Mouse (Mus musculus) MEL (cell line): Measurements from ENCODE around the gene Slc35b2. TPM values are rescaled to one million over a fixed set of nuclear protein-coding genes. Genes with fewer than 3 reads are reported as not detected.

Experiments used
- DNase-seq: peaks from one replicate; pipeline ENCODE4 v3.0.0; 2011; ENCODE audit warnings: low read depth, low spot score
- H3K27ac ChIP-seq: 2 replicates; pipeline ENCODE4 v1.5.1; 2012; ENCODE audit warnings: low read depth, mild to moderate bottlenecking, control low read depth, low read length, moderate library complexity; ENCODE audit not compliant: control insufficient read depth
- H3K27me3 ChIP-seq, 2 experiments: fragments of 150-350 bp in 1 of 2; sonication (generic) in 1 of 2; 2 replicates each; pipeline ENCODE4 v1.6.1; 2012; ENCODE audit warnings: low read length in 2 of 2, mild to moderate bottlenecking in 2 of 2, improper control_type of control experiment in 1 of 2, moderate library complexity in 1 of 2; ENCODE audit not compliant: insufficient read depth in 2 of 2, control insufficient read depth in 1 of 2
- H3K36me3 ChIP-seq, 2 experiments: 2 replicates each; pipeline ENCODE4 v1.6.1; 2012 to 2014; ENCODE audit warnings: low read length in 2 of 2, improper control_type of control experiment in 1 of 2, inconsistent platforms in 1 of 2, mild to moderate bottlenecking in 1 of 2; ENCODE audit not compliant: insufficient read depth in 2 of 2, control insufficient read depth in 1 of 2
- H3K4me1 ChIP-seq, 2 experiments: fragments of 150-350 bp in 1 of 2; sonication (generic) in 1 of 2; 2 replicates each; pipeline ENCODE4 v1.6.1; 2012; ENCODE audit warnings: low read length in 2 of 2, improper control_type of control experiment in 1 of 2, mild to moderate bottlenecking in 1 of 2; ENCODE audit not compliant: insufficient read depth in 2 of 2, control insufficient read depth in 1 of 2
- H3K4me3 ChIP-seq, 2 experiments: fragments of 150-350 bp in 1 of 2; sonication (generic) in 1 of 2; 2 replicates each; pipeline ENCODE4 v1.5.1; 2012; ENCODE audit warnings: low read depth in 2 of 2, low read length in 2 of 2, mild to moderate bottlenecking in 2 of 2, moderate library complexity in 2 of 2, control low read depth in 1 of 2, improper control_type of control experiment in 1 of 2; ENCODE audit not compliant: control insufficient read depth in 1 of 2, insufficient read depth in 1 of 2
- H3K79me2 ChIP-seq: 2 replicates; pipeline ENCODE4 v1.6.1; 2012; ENCODE audit warnings: mild to moderate bottlenecking, low read length, moderate library complexity; ENCODE audit not compliant: control insufficient read depth, poor library complexity, insufficient read depth
- H3K9ac ChIP-seq: 2 replicates; pipeline ENCODE4 v1.6.1; 2012; ENCODE audit warnings: low read depth, mild to moderate bottlenecking, control low read depth, low read length, moderate library complexity; ENCODE audit not compliant: control insufficient read depth, poor library complexity, severe bottlenecking
- H3K9me3 ChIP-seq: fragments of 150-350 bp; sonication (generic); replicated peaks from 2 replicates; pipeline ENCODE4 v1.6.1; 2012; ENCODE audit warnings: mild to moderate bottlenecking, low read length, improper control_type of control experiment, moderate library complexity; ENCODE audit not compliant: insufficient read depth
- CHD1 ChIP-seq: IDR thresholded peaks from 2 replicates; pipeline ENCODE4 v1.6.1; 2012; ENCODE audit warnings: low read depth, mild to moderate bottlenecking, inconsistent platforms, low read length, improper control_type of control experiment
- CHD2 ChIP-seq: IDR thresholded peaks from 2 replicates; pipeline ENCODE4 v1.6.1; 2011; ENCODE audit warnings: low read length, improper control_type of control experiment
- CTCF ChIP-seq, 3 experiments: IDR thresholded peaks in 2 of 3; conservative IDR thresholded peaks in 1 of 3; 2 replicates each; pipeline ENCODE4 v1.5.1; 2011 to 2012; ENCODE audit warnings: low read length in 3 of 3, low read depth in 2 of 3, mild to moderate bottlenecking in 2 of 3, improper control_type of control experiment in 1 of 3, inconsistent platforms in 1 of 3, mixed read lengths in 1 of 3, moderate library complexity in 1 of 3; ENCODE audit not compliant: control insufficient read depth in 1 of 3, insufficient read depth in 1 of 3, poor library complexity in 1 of 3, severe bottlenecking in 1 of 3
- E2F4 ChIP-seq: IDR thresholded peaks from 2 replicates; pipeline ENCODE4 v1.6.1; 2011; ENCODE audit warnings: low read depth, low read length, improper control_type of control experiment, borderline replicate concordance
- EP300 ChIP-seq, 2 experiments: IDR thresholded peaks; 2 replicates each; pipeline ENCODE4 v1.6.1; 2011; ENCODE audit warnings: improper control_type of control experiment in 2 of 2, low read length in 2 of 2, low read depth in 1 of 2, mild to moderate bottlenecking in 1 of 2
- ETS1 ChIP-seq: IDR thresholded peaks from 2 replicates; pipeline ENCODE4 v1.6.1; 2012; ENCODE audit warnings: low read depth, mild to moderate bottlenecking, inconsistent platforms, low read length, improper control_type of control experiment, moderate library complexity
- GABPA ChIP-seq: IDR thresholded peaks from 2 replicates; pipeline ENCODE4 v1.6.1; 2012; ENCODE audit warnings: low read depth, mild to moderate bottlenecking, inconsistent platforms, low read length, improper control_type of control experiment, moderate library complexity
- GATA1 ChIP-seq: IDR thresholded peaks from 2 replicates; pipeline ENCODE4 v1.6.1; 2011; ENCODE audit warnings: low read depth, low read length, improper control_type of control experiment
- JUND ChIP-seq: IDR thresholded peaks from 2 replicates; pipeline ENCODE4 v1.6.1; 2011; ENCODE audit warnings: low read depth, mild to moderate bottlenecking, improper control_type of control experiment, low read length
- KAT2A ChIP-seq: conservative IDR thresholded peaks from 2 replicates; pipeline ENCODE4 v1.6.1; 2012; ENCODE audit warnings: low read depth, low read length, improper control_type of control experiment, inconsistent platforms
- MAFK ChIP-seq: IDR thresholded peaks from 2 replicates; pipeline ENCODE4 v1.6.1; 2011; ENCODE audit warnings: low read depth, mild to moderate bottlenecking, low read length, improper control_type of control experiment, borderline replicate concordance
- MAX ChIP-seq: IDR thresholded peaks from 2 replicates; pipeline ENCODE4 v1.6.1; 2011; ENCODE audit warnings: low read length, improper control_type of control experiment
- MAZ ChIP-seq: IDR thresholded peaks from 2 replicates; pipeline ENCODE4 v1.6.1; 2012; ENCODE audit warnings: low read depth, mild to moderate bottlenecking, inconsistent platforms, low read length, improper control_type of control experiment
- MEF2A ChIP-seq: IDR thresholded peaks from 2 replicates; pipeline ENCODE4 v1.6.1; 2014; ENCODE audit warnings: low read depth, mild to moderate bottlenecking, inconsistent platforms, low read length, improper control_type of control experiment; ENCODE audit not compliant: poor library complexity, insufficient replicate concordance, severe bottlenecking; ENCODE audit errors: extremely low read depth
- MXI1 ChIP-seq: IDR thresholded peaks from 2 replicates; pipeline ENCODE4 v1.6.1; 2011; ENCODE audit warnings: mild to moderate bottlenecking, low read depth, low read length, improper control_type of control experiment
- MYB ChIP-seq: IDR thresholded peaks from 2 replicates; pipeline ENCODE4 v1.6.1; 2011; ENCODE audit warnings: mild to moderate bottlenecking, low read depth, low read length, improper control_type of control experiment
- MYC ChIP-seq: IDR thresholded peaks from 2 replicates; pipeline ENCODE4 v1.6.1; 2011; ENCODE audit warnings: low read depth, mild to moderate bottlenecking, low read length, improper control_type of control experiment, moderate library complexity
- NELFE ChIP-seq: IDR thresholded peaks from 2 replicates; pipeline ENCODE4 v1.6.1; 2011; ENCODE audit warnings: low read depth, low read length, improper control_type of control experiment
- NRF1 ChIP-seq: IDR thresholded peaks from 2 replicates; pipeline ENCODE4 v1.6.1; 2014; ENCODE audit warnings: low read depth, mild to moderate bottlenecking, inconsistent platforms, low read length, improper control_type of control experiment, moderate library complexity; ENCODE audit not compliant: poor library complexity, insufficient read depth, severe bottlenecking
- POLR2AphosphoS2 ChIP-seq: IDR thresholded peaks from 2 replicates; pipeline ENCODE4 v1.6.1; 2011; ENCODE audit warnings: low read length, improper control_type of control experiment
- RAD21 ChIP-seq: IDR thresholded peaks from 2 replicates; pipeline ENCODE4 v1.6.1; 2011; ENCODE audit warnings: mild to moderate bottlenecking, low read depth, low read length, improper control_type of control experiment
- RCOR1 ChIP-seq: IDR thresholded peaks from 2 replicates; pipeline ENCODE4 v1.6.1; 2012; ENCODE audit warnings: low read depth, mild to moderate bottlenecking, inconsistent platforms, low read length, improper control_type of control experiment
- SIN3A ChIP-seq: IDR thresholded peaks from 2 replicates; pipeline ENCODE4 v1.6.1; 2012; ENCODE audit warnings: low read length, improper control_type of control experiment, inconsistent platforms
- SMC3 ChIP-seq: IDR thresholded peaks from 2 replicates; pipeline ENCODE4 v1.6.1; 2011; ENCODE audit warnings: low read depth, low read length, improper control_type of control experiment
- TAL1 ChIP-seq: IDR thresholded peaks from 2 replicates; pipeline ENCODE4 v1.6.1; 2012; ENCODE audit warnings: mild to moderate bottlenecking, inconsistent platforms, low read length, moderate library complexity, mixed read lengths
- TCF12 ChIP-seq: IDR thresholded peaks from 2 replicates; pipeline ENCODE4 v1.6.1; 2014; ENCODE audit warnings: low read depth, mild to moderate bottlenecking, inconsistent platforms, low read length, improper control_type of control experiment, moderate library complexity
- UBTF ChIP-seq: IDR thresholded peaks from 2 replicates; pipeline ENCODE4 v1.6.1; 2012; ENCODE audit warnings: low read depth, mild to moderate bottlenecking, inconsistent platforms, low read length, improper control_type of control experiment, moderate library complexity, borderline replicate concordance; ENCODE audit not compliant: insufficient read depth
- USF1 ChIP-seq: IDR thresholded peaks from 2 replicates; pipeline ENCODE4 v1.6.1; 2014; ENCODE audit warnings: low read depth, mild to moderate bottlenecking, inconsistent platforms, low read length, improper control_type of control experiment, moderate library complexity
- USF2 ChIP-seq, 2 experiments: IDR thresholded peaks; 2 replicates each; pipeline ENCODE4 v1.6.1; 2011 to 2012; ENCODE audit warnings: improper control_type of control experiment in 2 of 2, low read length in 2 of 2, borderline replicate concordance in 1 of 2, inconsistent platforms in 1 of 2, low read depth in 1 of 2, mild to moderate bottlenecking in 1 of 2; ENCODE audit not compliant: insufficient read depth in 1 of 2
- polyA plus RNA-seq, 2 experiments: library from polyadenylated mRNA; stranded (reverse) in 1 of 2; unstranded in 1 of 2; fragments of >175 nt in 1 of 2; fragments of >200 nt in 1 of 2; gene quantifications; 2 replicates each; pipeline versions ENCODE4 v1.2.1 to v1.2.4; 2012; ENCODE audit warnings: low replicate concordance in 2 of 2, low read depth in 1 of 2; ENCODE audit not compliant: insufficient read length in 2 of 2, insufficient read depth in 1 of 2, missing spikeins in 1 of 2
- total RNA-seq: library from RNA; depleted of rRNA; stranded (reverse); fragments of 300-350 nt; gene quantifications from 2 replicates; pipeline ENCODE4 v1.2.3, GENCODE M21; 2012

Gene Slc35b2
- total and polyA plus RNA-seq, 3 experiments, result 81.7 to 111 TPM; not detected in 1

DNA sequence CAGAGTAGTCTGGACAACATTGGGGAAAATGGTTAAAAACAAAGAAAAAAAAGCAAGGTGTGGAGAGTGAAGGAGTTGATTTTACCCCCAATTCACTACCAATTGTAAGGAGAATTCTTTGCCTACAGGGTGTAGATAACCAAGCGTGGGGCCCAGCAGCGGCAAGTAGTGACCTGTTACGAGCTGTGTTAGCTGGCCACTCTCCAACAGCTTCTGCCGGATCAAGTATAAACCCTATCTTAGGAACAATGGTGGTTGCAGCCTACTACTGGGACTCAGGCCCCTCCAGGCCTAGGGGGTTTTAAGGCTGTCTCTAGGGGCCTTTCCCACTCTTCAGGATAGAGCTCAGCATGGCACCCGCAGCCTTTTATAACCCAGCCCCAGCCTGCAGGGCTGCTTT lies 14.6 kb downstream of the Slc35b2 start:
- peaks cover 0 to 21% of the 10 kb centered on the region in 2 experiments; a peak in 2 of 4 replicates for H3K36me3 ChIP-seq
- peaks cover 5% of the 10 kb centered on the region; the same call in 1 of the 2 replicates for H3K79me2 ChIP-seq
- H3K27ac ChIP-seq, result peak overlapping the region; percentile 59
- H3K4me3 ChIP-seq, result peak overlapping the region in 1 of 2 experiments; percentile 31; a peak in 1 of 4 replicates
- H3K9ac ChIP-seq, result peak overlapping the region; percentile 48
- no peaks in the 10 kb centered on the region for H3K9me3 ChIP-seq
- no peak for TF ChIP-seq RAD21
- no peak for TF ChIP-seq CHD1
- 0 out of 2 replicates have a peak, but pooled peaks have one; percentile 2 for TF ChIP-seq MYC
- TF ChIP-seq MAZ, result no peak
- TF ChIP-seq GATA1, result 0 out of 2 replicates have a peak, but pooled peaks have one; percentile 4
- TF ChIP-seq NELFE, result no peak
- no peak for TF ChIP-seq MEF2A
- no peak for TF ChIP-seq JUND
- 0 out of 2 replicates have a peak, but pooled peaks have one; percentile 18 for TF ChIP-seq SIN3A
- no peak for TF ChIP-seq RCOR1
- TF ChIP-seq MAX, result no peak
- peak in 1 of 2 experiments; percentile 20; a peak in 2 of 4 replicates for TF ChIP-seq EP300 (IDR thresholded peaks at IDR 0.05; ENCODE audit: low read depth in 1 of 2, low read length in 2 of 2)
- TF ChIP-seq TAL1, result no peak
- TF ChIP-seq TCF12, result no peak
- no peak for TF ChIP-seq GABPA
- no peak for TF ChIP-seq UBTF
- TF ChIP-seq USF1, result no peak
- no peak for TF ChIP-seq CHD2
- TF ChIP-seq NRF1, result no peak
- H3K4me1 ChIP-seq, result peaks cover 13 to 32% of the 10 kb centered on the region in 2 experiments
- DNase-seq, result peak; percentile 81
- no peaks in the 10 kb centered on the region for H3K27me3 ChIP-seq

DNA sequence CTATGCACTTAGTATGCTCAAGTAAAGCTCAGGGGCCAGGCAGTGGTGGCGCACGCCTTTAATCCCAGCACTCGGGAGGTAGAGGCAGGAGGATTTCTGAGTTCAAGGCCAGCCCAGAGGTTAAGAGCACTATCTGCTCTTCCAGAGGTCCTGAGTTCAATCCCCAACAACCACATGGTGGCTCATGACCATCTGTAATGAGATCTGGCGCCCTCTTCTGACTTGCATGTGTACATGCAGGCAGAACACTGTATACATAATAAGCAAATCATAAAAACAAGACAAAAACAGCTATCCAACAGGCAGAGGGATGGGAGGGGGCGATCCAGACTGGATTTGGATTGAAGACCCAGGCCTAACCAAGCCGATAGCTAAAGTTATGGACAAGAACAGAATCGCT lies 15.2 kb downstream of the Slc35b2 start:
- TF ChIP-seq CTCF (IDR thresholded peaks at IDR 0.05 in 2 of 3, conservative IDR thresholded peaks at IDR 0.05 in 1 of 3; ENCODE audit: control insufficient read depth in 1 of 3, insufficient read depth in 1 of 3, low read depth in 2 of 3, low read length in 3 of 3, poor library complexity in 1 of 3, severe bottlenecking in 1 of 3), result peak; percentile 43 to 69 (median 59); a peak in 5 of 6 replicates
- TF ChIP-seq USF1, result no peak
- TF ChIP-seq UBTF, result no peak
- TF ChIP-seq E2F4, result no peak
- TF ChIP-seq RAD21, result peak; percentile 17
- no peak for TF ChIP-seq TCF12
- no peak for TF ChIP-seq USF2 (IDR thresholded peaks at IDR 0.05; ENCODE audit: borderline replicate concordance in 1 of 2, insufficient read depth in 1 of 2, low read depth in 1 of 2, low read length in 2 of 2)
- no peak for TF ChIP-seq TAL1
- TF ChIP-seq SIN3A, result 0 out of 2 replicates have a peak, but pooled peaks have one; percentile 39
- no peak for TF ChIP-seq POLR2AphosphoS2
- TF ChIP-seq NELFE, result no peak
- no peak for TF ChIP-seq KAT2A
- peak; percentile 45 for TF ChIP-seq SMC3
- TF ChIP-seq ETS1, result no peak
- no peak for TF ChIP-seq MAFK
- TF ChIP-seq MAX, result no peak
- no peak for TF ChIP-seq MYB
- TF ChIP-seq MXI1, result peak; percentile 54; the same call in 1 of the 2 replicates
- no peak for TF ChIP-seq MEF2A
- TF ChIP-seq GATA1, result no peak
- peak; percentile 68; the same call in 1 of the 2 replicates for TF ChIP-seq MYC

More for the DNA sequence above, 15.2 kb downstream of the Slc35b2 start:
- Histone ChIP-seq H3K27me3 (no peaks in the 10 kb centered on the region), H3K79me2 (peaks cover 2% of the 10 kb centered on the region; the same call in 1 of the 2 replicates), H3K9ac (no peak overlapping the region), H3K4me1 (peaks cover 19 to 38% of the 10 kb centered on the region in 2 experiments), H3K27ac (no peak overlapping the region; the same call in 1 of the 2 replicates), H3K9me3 (no peaks in the 10 kb centered on the region), H3K4me3 (no peak overlapping the region), H3K36me3 (peaks cover 0 to 25% of the 10 kb centered on the region in 2 experiments; a peak in 2 of 4 replicates)
- peak; percentile 74 for DNase-seq
